Mouse (Mus musculus): Measurements from ENCODE around the gene Katna1. TPM values are rescaled to one million over a fixed set of nuclear protein-coding genes. Genes with fewer than 3 reads are reported as not detected.

The Katna1 gene
- total RNA-seq (2012; rRNA removed) = 36.6 and 44.0 TPM in 2 replicates

- Histone ChIP-seq H3K4me3 (ENCODE audit: insufficient read depth in 1 of 2, low read depth in 1 of 2, low read length in 2 of 2, poor library complexity in 1 of 2, severe bottlenecking in 1 of 2) (peak within 1 kb of the TSS; percentile 84 to 93), H3K4me1 (ENCODE audit: control insufficient read depth in 2 of 2, insufficient read depth in 2 of 2, low read length in 2 of 2, poor library complexity in 1 of 2) (peaks cover 0 to 3% of the 10 kb centered on the region in 2 experiments; a peak in 2 of 4 replicates), H3K27ac (ENCODE audit: insufficient read depth, low read depth, low read length, poor library complexity, severe bottlenecking) (no peak within 1 kb of the TSS), H3K36me3 (ENCODE audit: control insufficient read depth, insufficient read depth, low read length, poor library complexity, severe bottlenecking) (no peaks in the 10 kb centered on the region), H3K9ac (ENCODE audit: insufficient read depth, low read depth, low read length, poor library complexity, severe bottlenecking) (peak within 1 kb of the TSS; percentile 92), H3K9me3 (ENCODE audit: control insufficient read depth, insufficient read depth, low read depth, low read length) (no peaks in the 10 kb centered on the region)
- TF ChIP-seq ZC3H11A (IDR thresholded peaks at IDR 0.05; ENCODE audit: borderline replicate concordance, low read depth, low read length) (no peak), HCFC1 (IDR thresholded peaks at IDR 0.05; ENCODE audit: borderline replicate concordance, insufficient read depth, low read length) (peak; percentile 22; the same call in 1 of the 2 replicates)
- DNase-seq (ENCODE audit: low read depth, low spot score) = peak; percentile 98
- in situ Hi-C loops (cut with MboI; ENCODE audit: low sequenced_read_pairs in 2 of 2, unreplicated experiment in 2 of 2) = no loop called here
Observed at GRCm38 (mm10) chr10:7725751-7726500, at the start of gene Katna1. TSS of gene Katna1 (plus strand) at chr10:7726000.

DNA sequence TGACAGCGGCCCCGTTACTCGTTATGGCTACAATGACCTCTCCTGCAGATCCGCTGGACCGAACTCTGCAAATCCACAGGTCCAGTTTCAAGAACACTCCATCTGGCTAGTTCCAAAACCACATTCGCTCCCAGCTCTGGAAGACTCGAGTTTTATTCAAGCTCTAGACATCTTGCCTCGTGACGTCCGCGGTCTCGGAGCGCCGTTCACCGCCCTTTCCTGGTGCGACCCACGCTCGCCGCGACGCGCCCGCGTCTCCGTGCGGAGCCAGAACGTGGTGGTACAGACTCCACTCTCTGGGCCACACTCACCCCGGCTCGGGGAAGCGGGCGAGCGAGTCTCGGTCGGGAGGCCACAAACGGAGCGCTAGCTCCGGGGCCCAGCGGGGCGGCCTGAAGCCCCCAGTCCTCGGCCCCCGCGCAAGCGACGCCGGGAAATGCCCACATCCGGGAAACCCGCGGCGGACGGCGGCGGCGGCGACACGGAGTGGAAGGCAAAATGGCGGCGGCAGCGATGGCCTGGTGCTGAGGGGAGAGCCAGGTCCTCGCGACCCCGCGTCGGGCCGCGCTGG, 45.0 kb upstream of the Katna1 start, which contains the start of the genes Pcmt1 and Lats1:
Gene Pcmt1 (minus strand): TSS at position 406 of the 571 bp plus-strand sequence.
Gene Lats1 (plus strand): TSS at position 484 of the 571 bp plus-strand sequence.
- no peak for TF ChIP-seq MAFK (IDR thresholded peaks at IDR 0.05; ENCODE audit: insufficient read depth, low read depth, low read length)
- TF ChIP-seq ZC3H11A (IDR thresholded peaks at IDR 0.05; ENCODE audit: borderline replicate concordance, low read depth, low read length) = no peak
- TF ChIP-seq ZNF384 (IDR thresholded peaks at IDR 0.05; ENCODE audit: low read depth, low read length) = no peak
- TF ChIP-seq HCFC1 (IDR thresholded peaks at IDR 0.05; ENCODE audit: borderline replicate concordance, insufficient read depth, low read length) = no peak; the same call in 1 of the 2 replicates
- TF ChIP-seq CHD2 (IDR thresholded peaks at IDR 0.05; ENCODE audit: low read depth, low read length) = no peak
- Histone ChIP-seq H3K36me3 (ENCODE audit: control insufficient read depth, insufficient read depth, low read length, poor library complexity, severe bottlenecking) (peaks cover 29% of the 10 kb centered on the region), H3K4me1 (ENCODE audit: control insufficient read depth in 2 of 2, insufficient read depth in 2 of 2, low read length in 2 of 2, poor library complexity in 1 of 2) (0 out of 4 replicates have a peak, but pooled peaks cover 1% of the 10 kb centered on the region in 2 experiments), H3K9me3 (ENCODE audit: control insufficient read depth, insufficient read depth, low read depth, low read length) (no peaks in the 10 kb centered on the region), H3K9ac (ENCODE audit: insufficient read depth, low read depth, low read length, poor library complexity, severe bottlenecking) (peak within 1 kb of the TSS; percentile 92), H3K27ac (ENCODE audit: insufficient read depth, low read depth, low read length, poor library complexity, severe bottlenecking) (peak within 1 kb of the TSS; percentile 48), H3K4me3 (ENCODE audit: insufficient read depth in 1 of 2, low read depth in 1 of 2, low read length in 2 of 2, poor library complexity in 1 of 2, severe bottlenecking in 1 of 2) (peak within 1 kb of the TSS; percentile 84 to 91)
- in situ Hi-C loops (cut with MboI; ENCODE audit: low sequenced_read_pairs in 2 of 2, unreplicated experiment in 2 of 2) = no loop called here
- no peak for DNase-seq (ENCODE audit: low read depth, low spot score)

GRCm38 (mm10) chr10:7681343-7682025, 44.3 kb upstream of the Katna1 start:
- Histone ChIP-seq H3K4me1 (ENCODE audit: control insufficient read depth in 2 of 2, insufficient read depth in 2 of 2, low read length in 2 of 2, poor library complexity in 1 of 2) (0 out of 4 replicates have a peak, but pooled peaks cover 1% of the 10 kb centered on the region in 2 experiments), H3K9me3 (ENCODE audit: control insufficient read depth, insufficient read depth, low read depth, low read length) (no peaks in the 10 kb centered on the region), H3K36me3 (ENCODE audit: control insufficient read depth, insufficient read depth, low read length, poor library complexity, severe bottlenecking) (peaks cover 24% of the 10 kb centered on the region), H3K27ac (ENCODE audit: insufficient read depth, low read depth, low read length, poor library complexity, severe bottlenecking) (peak overlapping the region; percentile 48), H3K4me3 (ENCODE audit: insufficient read depth in 1 of 2, low read depth in 1 of 2, low read length in 2 of 2, poor library complexity in 1 of 2, severe bottlenecking in 1 of 2) (peak overlapping the region; percentile 84 to 91), H3K9ac (ENCODE audit: insufficient read depth, low read depth, low read length, poor library complexity, severe bottlenecking) (peak overlapping the region; percentile 92)
- in situ Hi-C loops (cut with MboI; ENCODE audit: low sequenced_read_pairs in 2 of 2, unreplicated experiment in 2 of 2) = no loop called here
- TF ChIP-seq ZC3H11A (IDR thresholded peaks at IDR 0.05; ENCODE audit: borderline replicate concordance, low read depth, low read length) = no peak
- no peak for TF ChIP-seq MAFK (IDR thresholded peaks at IDR 0.05; ENCODE audit: insufficient read depth, low read depth, low read length)
- TF ChIP-seq CHD2 (IDR thresholded peaks at IDR 0.05; ENCODE audit: low read depth, low read length) = no peak
- peak; percentile 53; the same call in 1 of the 2 replicates for TF ChIP-seq ZNF384 (IDR thresholded peaks at IDR 0.05; ENCODE audit: low read depth, low read length)
- peak; percentile 45 for DNase-seq (ENCODE audit: low read depth, low spot score)

- Histone ChIP-seq H3K4me1 (ENCODE audit: control insufficient read depth in 2 of 2, insufficient read depth in 2 of 2, low read length in 2 of 2, poor library complexity in 1 of 2) (0 out of 4 replicates have a peak, but pooled peaks cover 1% of the 10 kb centered on the region in 2 experiments), H3K27ac (ENCODE audit: insufficient read depth, low read depth, low read length, poor library complexity, severe bottlenecking) (no peak overlapping the region), H3K9me3 (ENCODE audit: control insufficient read depth, insufficient read depth, low read depth, low read length) (no peaks in the 10 kb centered on the region), H3K36me3 (ENCODE audit: control insufficient read depth, insufficient read depth, low read length, poor library complexity, severe bottlenecking) (peaks cover 17% of the 10 kb centered on the region), H3K9ac (ENCODE audit: insufficient read depth, low read depth, low read length, poor library complexity, severe bottlenecking) (no peak overlapping the region), H3K4me3 (ENCODE audit: insufficient read depth in 1 of 2, low read depth in 1 of 2, low read length in 2 of 2, poor library complexity in 1 of 2, severe bottlenecking in 1 of 2) (peak overlapping the region in 1 of 2 experiments; percentile 91; a peak in 2 of 4 replicates)
- TF ChIP-seq ZC3H11A (IDR thresholded peaks at IDR 0.05; ENCODE audit: borderline replicate concordance, low read depth, low read length) (no peak), HCFC1 (IDR thresholded peaks at IDR 0.05; ENCODE audit: borderline replicate concordance, insufficient read depth, low read length) (no peak), ZNF384 (IDR thresholded peaks at IDR 0.05; ENCODE audit: low read depth, low read length) (no peak), CHD2 (IDR thresholded peaks at IDR 0.05; ENCODE audit: low read depth, low read length) (no peak), MAFK (IDR thresholded peaks at IDR 0.05; ENCODE audit: insufficient read depth, low read depth, low read length) (no peak)
- in situ Hi-C loops (cut with MboI; ENCODE audit: low sequenced_read_pairs in 2 of 2, unreplicated experiment in 2 of 2) = no loop called here
- no peak for DNase-seq (ENCODE audit: low read depth, low spot score)
Observed at GRCm38 (mm10) chr10:7682249-7682648, 43.6 kb upstream of the Katna1 start.

Measured in ES-E14 (cell line).